Mouse (Mus musculus): ENCODE results near the gene Rgs13.
"Not testable (repeated sequence)": the region's sequence is repeated elsewhere in the genome, so short reads cannot be mapped to it uniquely, and the experiment has no call there.

Gene Rgs13

DNA sequence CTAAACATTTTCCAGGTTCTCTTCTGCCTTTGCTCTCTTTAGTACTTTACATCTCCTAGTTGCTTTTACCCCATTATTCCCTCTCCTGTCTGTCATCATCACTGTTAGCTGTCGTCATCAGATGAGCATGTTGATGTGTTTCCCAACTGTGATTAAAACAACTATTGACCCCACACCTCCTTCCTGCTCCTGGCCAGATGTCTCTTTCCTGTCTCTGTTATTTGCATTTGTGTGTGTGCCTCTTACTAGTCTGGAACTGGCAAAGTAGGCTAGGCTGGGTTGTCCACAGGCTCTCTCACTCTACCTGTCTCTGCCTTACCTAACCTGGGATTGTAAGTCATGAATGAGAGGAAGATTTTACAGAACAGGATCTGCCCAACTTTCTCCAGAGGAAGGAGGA, 24.6 kb downstream of the Rgs13 start:
- CTCF ChIA-PET, result no interaction called here

- CTCF ChIA-PET, result no interaction called here
Observed at GRCm38 (mm10) chr1:144152184-144152525, 25.0 kb downstream of the Rgs13 start.

- CTCF ChIA-PET, result no interaction called here
Observed at GRCm38 (mm10) chr1:144151401-144152183, 25.6 kb downstream of the Rgs13 start.

GRCm38 (mm10) chr1:144149997-144150396, 27.2 kb downstream of the Rgs13 start:
- CTCF ChIA-PET, result no interaction called here

- CTCF ChIA-PET, result not testable (repeated sequence)
Observed at GRCm38 (mm10) chr1:144141398-144141797, 35.8 kb downstream of the Rgs13 start.

- CTCF ChIA-PET, result no interaction called here
Observed at GRCm38 (mm10) chr1:144139847-144140246, 37.3 kb downstream of the Rgs13 start.

GRCm38 (mm10) chr1:144127965-144128364, 49.2 kb downstream of the Rgs13 start:
- CTCF ChIA-PET, result no interaction called here

GRCm38 (mm10) chr1:144120042-144120441, 57.1 kb downstream of the Rgs13 start:
- CTCF ChIA-PET, result no interaction called here

DNA sequence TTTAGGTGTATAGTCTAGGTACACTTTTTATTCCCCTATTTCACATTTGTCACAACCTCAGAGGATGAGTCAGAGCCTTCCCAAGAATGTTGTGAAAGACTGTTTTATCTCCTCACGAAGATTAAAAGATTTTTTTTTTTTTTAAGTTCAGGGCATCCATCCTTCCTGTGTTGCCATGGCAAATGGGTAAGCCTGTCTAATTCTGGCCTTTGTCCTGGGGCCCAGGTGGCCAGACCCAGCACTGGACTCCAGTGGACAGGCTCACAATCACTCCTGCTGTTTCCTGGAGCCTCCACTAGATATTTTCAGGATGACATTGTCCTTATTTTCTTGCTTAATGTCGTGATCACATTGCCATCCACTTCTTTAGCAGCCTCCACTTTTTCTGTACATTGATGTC, 57.7 kb downstream of the Rgs13 start:
- CTCF ChIA-PET, result interaction anchor here (0.6 kb wide), 1 partner anchor 381 kb away, joined by 5 read pairs; no protein-coding TSS in a partner anchor

GRCm38 (mm10) chr1:144115848-144116727, 61.1 kb downstream of the Rgs13 start:
- CTCF ChIA-PET, result no interaction called here

DNA sequence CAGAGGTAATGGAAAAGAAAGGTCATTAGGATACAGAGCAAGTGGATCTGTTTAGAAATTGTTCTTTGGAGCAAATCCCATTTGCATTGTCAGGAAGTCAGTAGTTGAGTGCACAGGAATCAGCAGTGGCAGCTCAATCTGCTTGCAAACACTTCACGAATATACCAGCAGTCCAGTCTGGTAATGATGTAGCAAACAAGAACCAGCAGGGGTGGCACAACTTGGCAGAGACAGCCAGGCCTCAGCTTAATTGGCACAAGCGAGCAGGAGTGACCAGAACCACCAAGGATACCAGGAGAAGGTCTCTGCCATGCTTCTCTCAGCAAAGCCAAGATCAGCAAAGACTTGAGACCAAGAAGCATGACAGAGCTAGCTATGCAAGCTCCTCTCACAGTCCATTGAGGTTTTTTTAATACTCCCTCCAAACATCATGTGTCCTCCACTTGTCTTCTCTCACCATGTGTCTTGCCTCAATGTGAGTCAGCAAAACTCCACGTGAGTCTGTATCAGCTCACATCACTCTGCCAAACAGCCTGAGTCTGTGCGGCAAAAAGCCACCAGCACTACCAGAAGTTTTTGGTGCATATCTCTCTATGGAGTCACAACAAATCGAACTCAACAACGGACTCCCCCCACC, 63.6 kb downstream of the Rgs13 start:
- CTCF ChIA-PET, result no interaction called here

GRCm38 (mm10) chr1:144112946-144113345, 64.2 kb downstream of the Rgs13 start:
- CTCF ChIA-PET, result no interaction called here

DNA sequence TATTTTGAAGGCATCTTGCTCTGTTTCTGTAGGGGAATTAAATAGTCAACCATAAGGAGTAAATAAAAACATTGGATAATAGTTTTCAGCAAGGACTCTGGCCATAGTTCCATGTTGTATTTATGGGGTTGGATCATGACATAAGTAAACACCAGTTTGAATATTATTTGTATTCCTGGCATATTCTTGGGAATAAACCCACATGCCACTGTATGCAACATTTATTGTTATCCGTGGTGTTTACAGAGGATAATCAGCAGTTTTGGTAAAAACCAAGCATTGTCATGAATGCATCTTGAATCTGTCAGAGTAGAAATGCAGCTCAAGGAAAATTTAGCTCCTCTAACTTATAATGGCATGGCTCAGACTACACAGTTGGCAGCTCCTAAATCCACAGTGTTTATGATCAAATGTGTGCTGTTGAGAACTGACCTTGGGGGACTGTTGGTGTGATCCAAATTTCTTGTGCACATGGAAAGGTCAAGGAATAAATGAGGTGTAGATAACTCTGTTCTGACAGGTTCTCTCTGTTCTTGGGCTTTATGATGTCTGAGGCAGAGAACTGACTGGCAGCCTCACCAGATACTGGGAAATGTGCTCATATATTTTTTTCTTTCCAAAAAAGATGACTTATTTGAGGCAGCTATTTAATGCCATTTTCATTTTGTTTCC, 78.4 kb downstream of the Rgs13 start:
- CTCF ChIA-PET, result no interaction called here

DNA sequence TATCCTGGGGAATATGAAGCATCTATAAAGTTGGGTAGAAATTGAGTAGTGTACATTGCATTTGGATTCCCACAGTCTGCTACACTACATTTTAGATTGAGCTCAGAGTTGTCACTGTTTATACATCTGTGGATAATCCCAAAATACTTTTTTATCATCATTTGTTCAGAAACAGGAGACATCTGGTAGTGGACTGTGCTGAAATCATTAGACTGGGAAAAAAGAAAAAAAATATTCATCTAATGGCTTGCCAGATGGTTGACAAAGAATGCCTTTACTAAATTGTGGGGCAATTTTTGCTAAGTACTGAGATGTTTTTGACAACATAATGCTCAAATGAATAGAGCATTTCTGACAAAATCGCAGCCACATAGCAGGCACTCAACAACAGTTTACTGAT, 86.8 kb downstream of the Rgs13 start:
- CTCF ChIA-PET, result no interaction called here
